Mouse (Mus musculus) liver, postnatal 0 days (tissue): ENCODE results near the gene Dock10.

ENCODE experiments used
- CTCF ChIP-seq: sonication (generic); IDR thresholded peaks from 2 replicates; pipeline ENCODE4 v1.5.1; 2016; ENCODE audit warnings: antibody characterized with exemption, low read depth
- EP300 ChIP-seq: IDR thresholded peaks from 2 replicates; pipeline ENCODE4 v1.6.1; 2016; ENCODE audit warnings: antibody characterized with exemption, low read depth, mild to moderate bottlenecking

DNA sequence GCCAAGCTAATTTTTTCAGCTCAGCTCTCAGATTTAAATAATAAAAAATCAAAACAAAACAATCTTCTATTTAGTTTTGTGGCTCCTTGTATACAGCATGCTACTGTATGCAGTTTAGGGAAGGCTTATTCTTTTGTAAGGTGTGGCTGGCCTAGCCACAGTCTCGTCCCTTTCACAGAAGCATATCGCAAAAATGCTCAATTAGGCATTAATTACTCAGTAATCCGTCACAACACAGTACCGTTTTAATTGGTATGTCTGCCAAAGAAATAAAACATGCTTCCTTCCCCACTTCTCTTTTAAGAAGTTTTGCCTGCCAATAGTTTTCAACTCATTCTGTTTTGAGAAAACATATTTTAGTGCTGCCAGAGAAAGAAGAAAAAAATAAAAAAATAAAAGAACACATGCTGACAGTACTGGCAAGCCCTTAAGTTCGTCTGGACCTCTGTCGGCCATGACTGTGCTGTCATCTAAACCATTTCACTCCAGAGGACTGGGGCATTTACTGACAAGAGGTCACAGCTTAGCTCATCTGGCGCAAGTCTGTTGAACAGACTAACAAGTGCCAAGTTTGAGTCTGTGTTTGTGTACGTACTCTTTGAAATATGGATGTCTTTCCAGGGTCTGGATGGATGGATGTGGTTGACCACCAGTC is 47.6 kb downstream of the Dock10 start:
- TF ChIP-seq CTCF = no peak
- TF ChIP-seq EP300 = no peak
